Mouse (Mus musculus): ENCODE measurements around the gene Pcnx4.
"Not testable (repeated sequence)": the region's sequence is repeated elsewhere in the genome, so short reads cannot be mapped to it uniquely, and the experiment has no call there.

The Pcnx4 gene

DNA sequence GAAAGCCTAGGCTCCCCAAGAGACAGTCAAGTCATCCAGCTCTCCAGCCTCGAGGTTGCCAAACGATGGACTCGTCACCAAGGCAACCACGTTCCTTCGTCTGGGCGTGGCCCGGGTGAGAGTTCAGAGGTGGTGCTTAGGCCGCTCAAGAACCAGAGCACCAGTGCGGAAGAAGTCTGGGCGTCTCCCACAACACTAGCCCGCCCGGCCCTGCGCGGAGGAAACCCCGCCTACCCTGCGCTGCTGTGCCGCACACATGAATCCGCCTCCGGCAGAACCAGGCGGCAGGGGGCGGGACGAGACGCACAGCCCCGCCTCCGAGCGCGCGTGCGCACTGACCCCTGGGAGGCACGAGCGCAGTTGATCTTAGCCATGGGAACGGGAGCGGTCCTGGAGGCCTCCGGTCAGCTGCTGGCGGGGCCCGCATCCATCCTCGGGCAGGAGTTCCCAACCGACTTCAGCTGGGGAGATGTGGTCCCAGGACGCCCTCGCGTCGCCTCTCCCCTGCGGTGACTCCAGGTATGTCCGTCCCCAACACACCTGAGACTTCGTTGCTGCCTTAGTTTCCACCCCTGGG, at the start of gene Pcnx4:
TSS of gene Pcnx4 (plus strand) at position 363 of the 577 bp plus-strand sequence.
- DNase-seq, result peak; percentile 96 to 99

DNA sequence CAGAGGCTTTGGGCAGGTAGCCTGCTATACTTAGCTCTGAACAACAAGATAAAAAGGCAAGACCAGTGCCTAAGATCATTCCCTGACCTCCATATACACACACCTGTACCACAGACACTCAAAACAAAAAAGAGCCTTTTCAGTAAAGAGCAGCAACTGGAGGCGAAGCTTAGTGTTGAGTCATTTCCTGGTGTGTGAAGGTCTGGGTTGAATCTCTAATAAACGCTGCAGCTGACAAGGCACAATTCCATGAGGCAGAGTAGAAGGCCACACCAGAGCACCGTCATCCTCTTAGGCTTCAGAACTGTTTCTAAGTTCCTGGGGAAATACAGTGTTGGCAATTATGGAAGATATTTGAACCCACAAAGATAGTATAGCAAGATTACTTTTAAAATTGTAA, 48.7 kb upstream of the Pcnx4 start:
- DNase-seq, result no peak

DNA sequence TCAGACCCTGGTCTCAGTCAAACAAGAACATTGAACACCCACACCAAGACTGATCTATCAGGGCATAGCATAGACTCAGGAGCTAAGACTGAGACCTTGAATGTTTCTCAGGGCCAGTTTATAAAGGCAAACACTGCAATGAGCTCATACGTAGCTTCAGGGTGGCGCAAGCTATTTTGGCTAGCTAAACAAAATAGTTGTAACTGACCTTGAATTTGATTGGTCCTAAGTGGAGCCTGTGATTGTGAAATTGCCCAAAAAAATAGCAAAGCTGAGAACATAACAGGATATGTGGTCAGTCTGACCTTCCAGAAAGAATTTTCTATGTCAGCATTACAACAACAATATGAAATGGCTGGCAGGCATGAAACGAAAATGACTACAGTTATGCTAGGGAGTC, 46.2 kb upstream of the Pcnx4 start:
- DNase-seq, result peak in 1 of 2 experiments; percentile 3

DNA sequence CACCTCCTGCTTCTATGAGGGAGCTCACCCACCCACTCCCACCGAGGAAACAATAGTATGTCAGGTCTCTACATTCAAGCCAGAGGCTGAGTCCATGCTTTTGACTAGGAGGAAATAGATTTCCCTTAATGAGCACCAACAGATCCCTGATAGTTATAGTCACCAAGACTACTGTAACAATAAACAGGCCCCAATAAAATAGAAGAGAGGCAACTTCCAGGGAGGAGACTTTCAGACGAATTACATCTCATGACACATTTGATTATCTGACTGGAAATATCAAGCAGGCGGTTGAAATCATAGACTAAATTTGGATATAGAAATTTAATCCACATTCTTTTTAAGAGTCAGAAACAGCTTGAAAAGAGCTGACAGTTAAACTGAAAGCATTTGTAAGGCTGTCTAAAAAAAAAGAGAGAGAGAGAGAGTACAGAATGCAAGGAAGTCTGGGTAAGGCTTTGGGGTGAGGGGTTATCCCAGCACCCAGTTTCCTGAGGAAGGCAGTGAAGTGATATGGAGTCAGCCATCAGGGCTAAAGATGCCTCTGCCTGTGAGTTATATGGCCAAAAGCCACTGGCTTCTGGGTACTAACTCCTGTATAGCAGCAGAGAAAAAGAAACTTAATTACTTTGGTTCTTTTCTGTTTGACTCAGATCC, 45.0 kb upstream of the Pcnx4 start:
- no peak for DNase-seq

- DNase-seq, result no peak
Observed at GRCm38 (mm10) chr12:72496866-72497600, 39.1 kb upstream of the Pcnx4 start.

- no peak for DNase-seq
Observed at GRCm38 (mm10) chr12:72509606-72510005, 26.6 kb upstream of the Pcnx4 start.

DNA sequence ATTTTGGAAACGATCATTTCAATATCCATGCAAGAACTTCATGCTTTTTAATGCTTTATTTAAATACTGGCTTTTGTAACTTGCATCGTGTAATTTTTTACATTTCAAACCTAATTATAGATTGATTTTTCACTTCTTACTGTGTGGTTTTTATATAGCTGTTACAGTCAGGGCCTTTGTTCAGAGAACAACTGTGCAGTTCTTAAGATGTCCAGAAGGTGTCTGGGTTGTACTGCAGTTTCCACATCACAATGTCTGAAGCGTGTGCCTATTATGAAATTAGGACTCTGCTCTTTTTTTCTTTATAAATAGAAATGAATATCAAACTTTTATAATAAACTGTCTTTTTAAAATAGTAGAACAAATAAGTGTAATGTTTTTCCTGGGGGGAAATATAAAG, 20.7 kb upstream of the Pcnx4 start:
- DNase-seq, result peak in 1 of 2 experiments; percentile 15

DNA sequence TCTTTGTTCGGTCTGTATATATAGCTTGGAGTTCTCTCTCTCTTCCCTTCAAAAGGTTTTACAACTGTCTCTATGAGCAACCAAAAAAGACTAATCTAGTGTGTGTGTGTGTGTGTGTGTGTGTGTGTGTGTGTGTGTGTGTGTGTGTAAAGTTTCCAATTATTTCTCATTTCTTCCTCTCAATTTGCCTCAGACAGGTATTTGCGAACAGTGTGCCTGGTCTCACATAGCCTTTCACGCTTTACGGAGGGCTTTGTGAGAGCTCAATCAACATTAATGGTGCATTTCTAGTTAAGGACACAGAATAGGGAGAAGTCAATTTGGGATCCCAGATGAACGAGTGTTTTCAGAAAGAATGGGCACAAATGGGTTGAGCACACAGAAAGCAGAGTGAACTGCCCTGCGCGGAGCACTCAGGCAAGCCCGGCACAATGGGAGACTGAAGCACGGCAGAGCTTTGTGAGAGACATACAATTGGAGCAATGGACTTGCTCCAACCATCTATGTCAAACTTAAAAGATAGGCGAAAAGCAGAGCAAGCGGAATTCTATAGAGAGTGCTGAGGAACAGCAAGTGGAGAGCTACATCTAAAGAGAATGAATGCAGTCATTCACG, 18.0 kb upstream of the Pcnx4 start:
- no peak for DNase-seq

GRCm38 (mm10) chr12:72519352-72519751, 16.8 kb upstream of the Pcnx4 start:
- DNase-seq, result no peak

- no peak for DNase-seq
Observed at GRCm38 (mm10) chr12:72519855-72520254, 16.3 kb upstream of the Pcnx4 start.

DNA sequence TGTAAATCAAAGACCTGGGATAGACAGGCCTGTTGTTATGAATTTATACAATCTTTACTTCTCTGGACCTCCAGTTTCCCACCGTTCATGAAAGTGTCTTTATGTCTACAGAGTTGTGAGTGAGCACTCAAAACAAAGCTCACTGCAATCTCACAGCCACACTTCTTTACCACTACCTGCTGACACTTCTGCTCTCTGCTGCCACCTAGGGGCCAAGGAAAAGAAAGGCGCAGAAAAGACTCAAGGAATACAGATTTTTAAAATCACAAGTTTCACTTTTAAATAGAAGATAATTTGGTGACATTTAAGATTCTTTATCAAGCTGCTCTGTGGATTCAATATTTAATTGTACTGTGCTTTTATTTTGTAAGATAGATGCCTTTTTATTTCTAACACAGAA, 15.5 kb upstream of the Pcnx4 start:
- DNase-seq, result peak; percentile 8 to 85

DNA sequence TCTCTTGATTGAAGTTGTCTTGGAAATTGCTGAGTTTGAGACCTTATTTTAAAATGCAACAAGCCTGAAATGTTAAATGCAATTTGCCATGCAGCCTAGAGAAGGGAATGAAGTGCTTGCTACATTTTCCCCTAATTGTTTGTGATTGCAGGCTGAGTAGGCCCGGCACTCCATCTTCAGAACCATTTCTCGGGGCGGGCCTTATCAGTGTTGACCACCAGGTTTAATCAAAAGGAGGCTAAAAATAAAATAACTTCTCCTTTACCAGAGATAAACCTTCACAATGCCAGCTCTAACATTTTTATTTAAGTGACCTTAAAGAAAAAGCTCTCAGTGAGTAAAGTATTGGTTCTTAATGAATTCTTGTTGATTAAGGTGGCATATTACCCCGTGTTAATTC, 10.6 kb upstream of the Pcnx4 start:
- DNase-seq, result no peak

DNA sequence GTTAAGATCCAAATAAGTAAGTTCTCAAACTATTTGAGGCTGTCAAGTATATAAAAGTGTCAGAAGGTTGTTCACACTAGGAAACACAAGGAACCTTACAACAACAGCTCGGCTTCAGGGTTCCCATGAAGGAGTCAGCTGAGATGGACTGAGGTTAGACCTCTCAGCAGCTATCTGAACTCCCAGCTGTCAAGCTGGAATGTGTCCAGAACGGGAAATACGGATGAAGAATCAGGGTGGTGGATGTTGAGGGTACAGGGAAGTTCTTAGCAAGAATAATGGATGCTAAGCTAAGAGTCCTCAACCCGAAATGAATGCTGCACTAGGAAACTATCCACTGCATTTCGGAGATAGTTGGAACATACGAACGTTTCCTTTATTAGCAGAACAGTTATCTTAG, 3.9 kb upstream of the Pcnx4 start:
- no peak for DNase-seq

- DNase-seq, result no peak
Observed at GRCm38 (mm10) chr12:72533986-72534385, 2.2 kb upstream of the Pcnx4 start.

- peak; percentile 4 to 27 for DNase-seq
Observed at GRCm38 (mm10) chr12:72535599-72535998, 584 bp upstream of the Pcnx4 start.

GRCm38 (mm10) chr12:72538571-72538970, 2.4 kb downstream of the Pcnx4 start:
- DNase-seq, result no peak

DNA sequence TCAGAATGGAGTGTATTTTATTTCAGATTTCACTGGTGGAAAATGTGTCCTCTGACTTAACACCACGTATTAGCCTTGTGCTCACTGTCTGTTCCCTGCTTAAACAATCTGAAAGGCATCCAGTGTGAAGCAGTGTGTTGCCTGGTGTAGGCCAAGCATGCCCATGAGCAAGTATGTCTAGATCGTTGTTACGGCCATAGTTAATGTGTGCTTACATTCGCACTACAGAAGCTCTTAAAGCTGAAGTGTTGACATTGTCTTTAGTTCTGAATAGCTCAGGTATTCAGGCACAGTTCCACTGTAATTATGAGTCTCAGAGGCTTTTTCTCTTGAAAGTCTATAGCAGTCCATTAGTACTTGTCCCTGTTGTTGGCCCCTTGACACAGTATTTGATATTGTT, 18.2 kb downstream of the Pcnx4 start:
- DNase-seq, result no peak

DNA sequence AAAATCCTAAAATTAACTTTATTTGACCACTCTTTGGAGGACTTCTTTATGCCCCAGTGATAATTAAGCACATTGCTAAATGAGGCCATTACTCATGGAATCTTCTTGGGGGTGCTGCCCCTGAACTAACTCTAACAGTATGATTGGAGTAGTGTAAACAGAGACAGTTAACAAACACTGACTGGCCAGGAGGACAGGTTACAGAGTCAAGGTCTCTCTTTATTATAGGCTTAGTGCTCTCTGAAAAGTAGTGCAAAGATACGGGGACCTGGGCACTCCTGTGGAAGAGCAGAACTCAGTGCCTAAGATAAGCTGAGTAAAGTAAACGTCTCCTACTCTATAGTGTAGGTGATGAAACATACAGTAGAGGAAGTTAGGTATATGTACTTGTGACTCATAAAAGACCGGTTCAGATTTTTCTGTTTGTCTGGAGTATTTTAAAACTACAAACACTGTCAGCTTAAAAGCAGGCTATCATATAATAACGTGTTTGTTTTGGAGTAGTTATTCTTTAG, 28.2 kb downstream of the Pcnx4 start:
- DNase-seq, result no peak

DNA sequence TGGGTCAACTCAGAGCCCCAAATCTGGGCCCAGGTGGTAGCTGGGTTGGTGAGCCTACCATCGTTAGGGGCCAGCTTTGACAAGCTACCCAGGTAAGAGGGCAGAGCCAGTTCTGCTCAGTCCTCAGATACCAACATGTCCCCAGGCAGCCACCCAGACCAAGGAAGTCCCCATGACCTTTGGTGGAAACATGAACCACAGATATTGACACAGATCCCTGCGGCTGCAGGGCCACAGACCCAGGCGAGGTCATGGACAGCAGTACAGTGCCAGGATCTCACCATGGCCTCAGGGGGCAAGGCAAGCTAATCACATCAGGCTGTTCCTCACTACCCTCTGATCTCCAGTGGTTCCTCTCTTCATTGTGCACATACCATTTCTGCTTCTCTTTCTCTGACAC, 45.8 kb downstream of the Pcnx4 start:
- DNase-seq, result no peak

DNA sequence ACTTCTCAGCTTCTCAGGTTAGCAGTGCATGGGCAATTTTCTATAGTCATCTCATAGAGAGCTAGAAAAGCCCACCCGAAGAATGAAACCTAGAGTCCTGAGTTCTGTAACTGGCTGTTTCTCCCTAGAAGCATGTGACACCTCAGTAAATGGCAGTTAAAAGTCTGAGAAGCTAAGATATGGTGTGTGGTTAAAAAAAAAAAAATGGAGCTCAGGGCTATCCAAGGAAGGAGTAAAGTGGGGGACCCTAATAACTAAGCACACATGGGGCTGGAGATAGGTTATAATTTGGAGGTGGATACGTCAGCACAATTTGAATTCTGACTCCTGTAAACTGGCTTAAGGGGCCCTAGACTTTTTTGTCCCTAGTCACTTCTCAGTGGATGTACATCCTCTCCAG, 46.9 kb downstream of the Pcnx4 start:
- DNase-seq, result no peak

DNA sequence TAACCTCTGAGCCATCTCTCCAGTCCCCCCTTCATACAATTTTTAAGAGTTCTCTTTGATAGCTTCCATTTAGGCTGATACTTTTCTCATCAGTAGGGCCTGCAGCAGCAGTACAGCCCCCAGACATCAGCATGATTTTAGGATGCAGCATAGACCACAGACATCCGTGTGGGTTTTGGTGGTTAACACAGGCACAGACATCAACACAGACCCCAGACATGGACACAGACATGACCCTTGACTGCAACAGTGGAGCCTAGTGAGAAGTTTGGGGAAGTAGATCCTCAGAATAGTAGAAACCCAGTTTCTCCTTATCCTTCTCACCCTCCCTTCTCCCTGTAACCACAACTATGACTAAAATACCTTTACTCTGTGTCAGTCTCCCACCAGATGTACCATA, 49.2 kb downstream of the Pcnx4 start:
- no peak for DNase-seq

DNA sequence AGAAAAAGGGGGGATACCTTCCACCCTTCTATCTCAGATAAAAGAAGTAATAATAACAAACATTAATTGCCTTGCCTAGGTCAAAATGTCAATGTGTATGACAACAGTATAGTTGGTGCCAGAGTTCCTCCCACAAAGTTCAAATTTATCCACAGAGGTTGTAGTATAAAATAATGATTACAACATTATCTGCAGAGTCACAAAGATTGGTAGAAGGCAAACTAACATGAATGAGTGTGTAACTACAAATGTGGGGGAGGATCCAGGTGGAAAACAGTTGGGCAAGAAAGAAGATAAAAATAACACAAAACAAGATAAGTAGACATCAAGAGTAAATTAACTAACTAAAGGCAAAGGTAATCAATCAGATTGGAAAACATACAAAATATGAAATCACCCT, 56.8 kb downstream of the Pcnx4 start:
- DNase-seq, result no peak

GRCm38 (mm10) chr12:72594001-72594400, 57.8 kb downstream of the Pcnx4 start:
- no peak for DNase-seq

DNA sequence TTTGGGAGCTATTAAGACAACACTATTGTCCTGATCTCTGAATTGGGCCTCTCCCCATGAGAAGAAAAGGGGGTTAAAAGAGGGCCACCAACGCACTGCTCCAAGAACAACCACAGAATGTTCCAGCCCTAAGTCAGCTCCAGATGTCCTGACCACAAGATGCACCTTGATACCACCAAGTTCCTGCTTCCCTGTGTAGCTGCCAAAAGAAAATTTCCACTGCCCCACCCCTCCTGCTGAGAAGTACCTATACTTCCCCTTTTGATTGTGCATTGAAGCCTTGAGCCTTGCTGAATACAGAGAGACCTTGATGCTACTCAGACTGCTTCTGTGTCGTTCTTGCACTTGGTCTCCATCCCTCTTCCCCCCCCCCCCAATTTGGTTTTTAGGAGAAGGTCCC, 62.5 kb downstream of the Pcnx4 start:
- DNase-seq, result not testable (repeated sequence)
